Mouse (Mus musculus) G1E (cell line): ENCODE results near the gene Ankrd65.

Experiments
- CTCF ChIP-seq: IDR thresholded peaks from 2 replicates; pipeline ENCODE4 v1.5.1; 2012; ENCODE audit warnings: low read depth, low read length, inconsistent platforms, mixed read lengths
- GATA2 ChIP-seq: IDR thresholded peaks from 2 replicates; pipeline ENCODE4 v1.6.1; 2012; ENCODE audit warnings: low read depth, low read length, inconsistent platforms, borderline replicate concordance
- POLR2AphosphoS5 ChIP-seq: IDR thresholded peaks from 2 replicates; pipeline ENCODE4 v1.6.1; 2012; ENCODE audit warnings: low read depth, low read length, inconsistent platforms; ENCODE audit not compliant: insufficient replicate concordance
- TAL1 ChIP-seq: conservative IDR thresholded peaks from 2 replicates; pipeline ENCODE4 v1.6.1; 2012; ENCODE audit warnings: low read depth, low read length, inconsistent platforms, mixed read lengths

DNA sequence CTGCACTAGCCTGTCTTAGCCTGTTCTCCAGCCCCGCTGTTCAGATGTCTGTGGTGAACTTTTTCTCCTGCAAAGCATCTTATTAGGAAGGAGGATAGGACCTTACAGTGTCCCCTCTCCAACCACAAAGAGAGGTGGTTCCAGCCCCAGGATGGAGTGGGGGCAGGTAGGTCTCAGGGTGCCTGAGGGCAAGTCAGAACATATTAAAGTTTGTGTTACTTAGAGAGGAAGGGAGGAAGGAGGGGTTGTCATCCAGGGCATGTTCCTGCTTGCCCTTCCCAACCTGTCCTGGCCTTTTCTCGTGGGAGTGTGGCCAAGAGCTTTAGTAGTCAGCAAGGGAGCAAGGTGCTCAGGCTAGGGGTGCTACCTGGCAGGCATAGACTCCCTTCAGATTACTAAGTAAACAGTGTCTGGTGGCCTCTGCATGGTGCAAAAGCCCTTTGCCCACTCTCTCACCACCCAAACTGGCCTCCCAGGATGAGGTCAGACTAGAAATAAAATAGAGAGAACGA lies 467 bp downstream of the Ankrd65 start:
- TF ChIP-seq CTCF (no peak), POLR2AphosphoS5 (no peak), GATA2 (no peak), TAL1 (no peak)
